Mouse (Mus musculus): ENCODE data around the gene Chd4. TPM values are rescaled to one million over a fixed set of nuclear protein-coding genes. Genes with fewer than 3 reads are reported as not detected.

Gene Chd4
- polyA plus RNA-seq, 1 experiment from 2014 or later: 123 TPM

DNA sequence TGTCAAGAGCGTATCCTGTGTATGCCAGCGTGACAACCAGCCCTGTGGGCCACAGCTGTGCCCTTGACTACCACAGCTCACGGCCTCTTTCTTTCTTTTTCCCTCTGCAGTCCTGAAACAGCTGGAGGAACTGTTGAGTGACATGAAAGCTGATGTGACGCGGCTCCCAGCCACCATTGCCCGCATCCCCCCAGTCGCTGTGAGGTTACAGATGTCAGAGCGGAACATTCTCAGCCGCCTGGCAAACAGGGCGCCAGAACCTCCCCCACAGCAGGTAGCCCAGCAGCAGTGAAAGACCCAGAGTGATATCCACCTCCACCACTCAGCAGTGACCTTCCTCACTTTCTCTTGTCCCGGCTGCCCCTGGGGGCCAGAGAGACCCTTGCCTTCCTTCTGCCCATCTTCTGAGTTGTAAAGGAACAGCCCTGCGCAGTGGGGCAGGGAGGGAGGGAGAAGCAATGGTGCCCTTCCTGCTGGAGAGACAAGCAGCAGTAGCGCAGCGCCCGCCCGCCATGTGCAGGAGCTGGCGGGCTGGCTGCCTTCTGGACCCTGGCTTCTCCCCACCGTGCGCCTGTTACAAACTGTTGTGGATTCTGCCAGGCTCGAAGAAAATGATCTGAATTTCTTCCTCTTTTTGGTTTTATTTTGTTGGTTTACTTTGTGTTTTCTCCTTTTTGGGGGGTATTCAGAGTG, 34.1 kb downstream of the Chd4 start:
- 85% methylated on average over 20 of the region's 20 CpGs for WGBS
- H3K27ac ChIP-seq: no peak overlapping the region
- no peaks in the 10 kb centered on the region for H3K27me3 ChIP-seq
- H3K4me3 ChIP-seq: no peak overlapping the region
- H3K36me3 ChIP-seq: peaks cover 71% of the 10 kb centered on the region
- no peak for ATAC-seq (ENCODE audit: low FRiP score)
- no peak overlapping the region for H3K4me2 ChIP-seq
- H3K9me3 ChIP-seq: no peaks in the 10 kb centered on the region
- H3K9ac ChIP-seq: no peak overlapping the region
- H3K4me1 ChIP-seq (replicated peaks): peaks cover 19% of the 10 kb centered on the region

DNA sequence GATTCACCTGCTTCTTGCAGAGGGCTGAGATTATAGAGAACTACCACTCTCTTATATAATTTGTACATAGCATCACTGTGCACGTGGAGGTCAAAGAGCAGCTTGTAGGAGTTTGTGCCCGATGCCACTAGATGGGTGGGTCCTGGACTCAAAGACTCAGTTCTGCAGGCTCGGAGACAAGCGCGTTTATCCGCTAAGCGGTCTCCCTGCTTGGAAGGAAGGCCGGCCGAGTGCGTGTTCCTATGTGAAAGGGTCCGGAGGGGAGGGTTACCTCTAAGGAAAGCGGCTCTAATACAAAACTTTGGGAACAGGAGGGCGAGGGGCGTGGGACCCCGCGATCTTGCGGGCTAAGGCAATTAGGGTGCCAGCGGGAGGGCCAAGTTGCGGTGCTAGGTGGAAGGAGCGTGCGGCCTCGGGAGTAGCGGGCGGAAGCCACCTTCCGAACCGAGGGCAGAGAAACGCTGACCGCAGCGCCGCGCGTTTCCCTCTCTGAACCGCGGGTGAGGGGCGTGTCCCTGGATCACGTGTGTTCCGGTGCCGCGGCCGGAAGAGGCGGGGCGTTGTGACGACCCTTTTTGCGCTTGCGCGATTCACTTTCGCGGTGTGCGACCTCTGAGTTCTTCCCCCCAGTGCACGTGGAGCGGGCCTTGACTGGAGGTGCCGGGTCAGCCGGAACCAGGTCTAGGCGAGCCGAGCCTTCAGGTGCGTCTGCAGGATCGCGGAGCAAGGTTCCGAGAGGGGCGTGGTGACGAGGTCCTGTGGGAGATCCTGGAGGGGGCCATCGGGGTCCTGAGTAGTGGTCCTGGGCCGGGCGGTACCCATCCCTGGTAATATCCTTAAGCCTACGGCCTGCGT, 35.7 kb downstream of the Chd4 start, which contains the start of gene Nop2:
Gene Nop2 (plus strand): TSS at position 608 of the 855 bp plus-strand sequence.
- H3K4me3 ChIP-seq: peak within 1 kb of the TSS; percentile 71
- peaks cover 19% of the 10 kb centered on the region for H3K4me1 ChIP-seq (replicated peaks)
- H3K9ac ChIP-seq: peak within 1 kb of the TSS; percentile 88
- H3K27me3 ChIP-seq: no peaks in the 10 kb centered on the region
- ATAC-seq (ENCODE audit: low FRiP score): peak; percentile 97
- peak within 1 kb of the TSS; percentile 86 for H3K27ac ChIP-seq
- H3K36me3 ChIP-seq: peaks cover 70% of the 10 kb centered on the region
- peak within 1 kb of the TSS; percentile 89 for H3K4me2 ChIP-seq
- H3K9me3 ChIP-seq: no peaks in the 10 kb centered on the region
- under 1% methylated on average over 66 of the region's 66 CpGs for WGBS

DNA sequence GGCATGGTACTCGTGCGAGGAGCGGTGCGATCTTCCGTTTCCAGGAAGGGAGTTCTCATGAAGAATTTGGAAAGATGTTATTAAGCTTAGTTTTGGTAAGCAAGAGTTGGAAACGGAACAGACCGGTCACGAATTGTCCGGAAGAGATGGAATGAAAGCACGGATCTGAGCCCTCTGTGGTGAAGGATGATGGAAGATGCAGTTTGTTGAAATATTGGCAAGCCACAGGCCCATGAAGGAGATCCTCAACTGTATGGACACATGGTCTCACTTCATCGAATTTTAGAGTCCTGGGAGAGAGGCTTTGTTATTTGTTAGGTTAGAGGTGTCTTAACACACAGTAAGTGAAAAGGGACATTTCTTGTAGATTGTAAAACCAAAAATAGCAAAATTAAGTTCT, 36.7 kb downstream of the Chd4 start:
- Histone ChIP-seq H3K4me2 (peak overlapping the region; percentile 89), H3K9me3 (no peaks in the 10 kb centered on the region), H3K4me1 (replicated peaks) (peaks cover 19% of the 10 kb centered on the region), H3K27ac (no peak overlapping the region), H3K9ac (peak overlapping the region; percentile 88), H3K36me3 (peaks cover 69% of the 10 kb centered on the region), H3K27me3 (no peaks in the 10 kb centered on the region), H3K4me3 (peak overlapping the region; percentile 71)
- 15% methylated on average over 11 of the region's 11 CpGs for WGBS
- no peak for ATAC-seq (ENCODE audit: low FRiP score)

DNA sequence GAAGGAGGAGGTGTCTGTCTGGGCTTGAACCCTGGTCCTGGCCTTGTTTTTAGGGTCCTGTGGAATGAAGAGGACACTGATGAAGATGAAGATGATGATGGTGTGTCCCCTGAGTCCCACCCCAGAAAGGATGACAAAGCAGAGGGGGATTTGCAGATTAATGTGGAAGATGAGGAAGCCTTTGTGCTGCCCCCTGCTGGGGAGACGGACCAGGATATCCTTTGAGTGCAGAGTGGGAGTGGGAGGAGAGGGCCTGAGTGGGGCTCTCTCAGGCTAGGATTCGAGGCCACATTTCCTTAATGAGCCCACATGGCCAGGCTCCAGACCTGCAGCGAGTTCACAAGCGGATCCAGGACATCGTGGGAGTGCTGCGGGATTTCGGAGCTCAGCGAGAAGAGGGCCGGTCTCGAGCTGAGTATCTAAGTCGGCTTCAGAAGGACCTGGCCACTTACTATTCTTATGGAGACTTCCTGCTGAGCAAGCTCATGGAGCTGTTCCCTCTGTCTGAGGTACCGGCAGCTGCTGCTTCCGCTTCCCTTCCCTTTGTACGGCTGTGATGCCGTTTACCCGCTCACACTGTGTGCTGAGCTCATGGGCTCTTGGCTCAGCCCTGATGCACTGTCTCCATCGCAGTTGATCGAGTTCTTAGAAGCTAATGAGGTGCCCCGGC, 41.4 kb downstream of the Chd4 start:
- H3K9ac ChIP-seq: 0 out of 2 replicates have a peak overlapping the region, but pooled peaks have one; percentile 1
- no peak overlapping the region for H3K4me3 ChIP-seq
- peaks cover 85% of the 10 kb centered on the region for H3K36me3 ChIP-seq
- no peaks in the 10 kb centered on the region for H3K27me3 ChIP-seq
- H3K27ac ChIP-seq: no peak overlapping the region
- ATAC-seq (ENCODE audit: low FRiP score): no peak
- no peaks in the 10 kb centered on the region for H3K9me3 ChIP-seq
- H3K4me2 ChIP-seq: no peak overlapping the region
- peaks cover 14% of the 10 kb centered on the region for H3K4me1 ChIP-seq (replicated peaks)
- WGBS: 90% methylated on average over 19 of the region's 19 CpGs

DNA sequence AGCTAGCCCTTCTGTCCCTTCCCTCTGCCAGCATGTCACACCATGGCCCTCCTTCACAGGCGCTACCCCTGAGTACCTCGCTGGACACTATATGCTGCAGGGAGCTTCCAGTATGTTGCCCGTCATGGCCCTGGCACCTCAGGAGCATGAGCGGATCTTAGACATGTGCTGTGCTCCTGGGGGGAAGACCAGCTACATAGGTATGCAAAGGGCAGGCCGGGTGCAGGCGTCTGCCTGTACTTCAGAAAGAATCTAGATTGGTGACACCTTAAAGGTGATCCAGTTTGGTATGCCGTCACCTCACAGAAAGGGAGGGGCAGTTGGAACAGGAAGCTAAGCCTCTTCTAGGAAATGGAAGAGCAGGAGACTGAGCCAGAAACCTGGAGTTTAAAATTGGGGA, 44.0 kb downstream of the Chd4 start:
- no peaks in the 10 kb centered on the region for H3K27me3 ChIP-seq
- peaks cover 5% of the 10 kb centered on the region for H3K4me1 ChIP-seq (replicated peaks)
- H3K4me2 ChIP-seq: no peak overlapping the region
- no peak overlapping the region for H3K27ac ChIP-seq
- 97% methylated on average over 7 of the region's 7 CpGs for WGBS
- H3K9ac ChIP-seq: no peak overlapping the region
- no peak overlapping the region for H3K4me3 ChIP-seq
- H3K9me3 ChIP-seq: no peaks in the 10 kb centered on the region
- ATAC-seq (ENCODE audit: low FRiP score): no peak
- H3K36me3 ChIP-seq: peaks cover 84% of the 10 kb centered on the region

DNA sequence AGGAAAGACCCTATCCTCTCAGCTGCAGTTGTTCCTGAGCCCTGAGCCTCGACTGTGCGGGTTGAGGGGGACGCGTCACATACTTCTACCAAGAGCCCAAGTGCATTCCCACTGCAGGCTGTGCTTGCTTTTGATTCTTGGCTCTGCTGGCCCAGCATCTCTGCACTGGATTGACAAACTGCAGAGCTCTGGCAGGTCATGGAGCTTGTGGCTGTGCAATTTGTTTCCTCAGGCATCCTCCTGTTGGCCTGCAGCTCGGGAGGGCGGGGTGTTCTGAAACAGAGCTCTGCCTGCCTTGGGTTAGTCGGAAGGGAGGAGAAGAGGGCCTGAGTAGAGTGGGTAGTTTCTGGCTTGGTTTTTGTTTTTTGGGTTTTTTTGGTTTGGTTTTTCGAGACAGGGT, 46.7 kb downstream of the Chd4 start:
- WGBS: 95% methylated on average over 8 of the region's 8 CpGs
- Histone ChIP-seq H3K9me3 (no peaks in the 10 kb centered on the region), H3K36me3 (peaks cover 60% of the 10 kb centered on the region), H3K4me1 (replicated peaks) (peaks cover 25% of the 10 kb centered on the region), H3K27ac (no peak overlapping the region), H3K4me2 (no peak overlapping the region), H3K4me3 (no peak overlapping the region), H3K9ac (no peak overlapping the region), H3K27me3 (no peaks in the 10 kb centered on the region)
- no peak for ATAC-seq (ENCODE audit: low FRiP score)

DNA sequence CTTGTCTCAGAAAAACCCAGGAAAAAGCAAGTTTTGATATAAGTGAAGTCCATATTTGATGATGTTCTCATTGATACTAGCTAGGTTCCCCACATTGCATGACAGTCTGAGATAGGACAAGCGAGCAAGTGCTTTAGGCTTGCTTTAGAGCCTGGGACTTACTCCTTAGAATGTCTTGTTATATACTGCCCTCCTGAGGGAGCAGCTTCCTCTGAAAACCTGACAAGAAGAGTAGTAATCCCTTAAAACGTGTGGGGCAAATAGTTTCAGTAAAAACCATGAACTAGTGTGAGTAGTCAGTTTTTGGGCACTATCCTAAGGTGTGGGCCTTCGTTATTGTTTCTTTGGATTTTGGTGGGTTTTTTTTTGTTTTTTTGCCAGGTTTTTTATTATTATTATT, 47.3 kb downstream of the Chd4 start:
- Histone ChIP-seq H3K27me3 (no peaks in the 10 kb centered on the region), H3K9ac (no peak overlapping the region), H3K4me1 (replicated peaks) (peaks cover 32% of the 10 kb centered on the region), H3K27ac (no peak overlapping the region), H3K4me3 (no peak overlapping the region), H3K36me3 (peaks cover 53% of the 10 kb centered on the region), H3K9me3 (no peaks in the 10 kb centered on the region), H3K4me2 (no peak overlapping the region)
- no peak for ATAC-seq (ENCODE audit: low FRiP score)
- 85% methylated on average over 3 of the region's 3 CpGs for WGBS

DNA sequence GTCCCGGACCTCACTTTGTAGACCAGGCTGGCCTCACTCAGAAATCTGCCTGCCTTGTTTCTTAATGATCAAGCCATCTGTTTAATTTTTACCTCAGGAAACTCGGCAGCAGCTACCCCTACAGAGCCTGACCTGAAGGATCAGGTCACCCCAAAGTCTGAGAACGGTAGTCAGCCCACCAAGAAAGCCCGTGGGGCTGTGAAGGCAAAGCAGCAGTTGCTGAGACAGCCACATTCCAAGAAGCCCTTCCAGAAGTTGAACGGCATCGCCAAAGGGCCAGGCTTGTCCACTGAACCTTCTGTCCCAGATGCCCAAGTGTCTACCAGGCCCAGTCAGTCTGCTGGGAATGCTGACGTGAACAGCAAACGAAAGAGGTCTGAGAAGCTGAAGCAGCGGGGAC, 48.1 kb downstream of the Chd4 start:
- H3K9ac ChIP-seq: no peak overlapping the region
- H3K27me3 ChIP-seq: no peaks in the 10 kb centered on the region
- WGBS: 86% methylated on average over 9 of the region's 9 CpGs
- no peak overlapping the region; the same call in 1 of the 2 replicates for H3K27ac ChIP-seq
- ATAC-seq (ENCODE audit: low FRiP score): no peak
- peaks cover 40% of the 10 kb centered on the region for H3K4me1 ChIP-seq (replicated peaks)
- H3K36me3 ChIP-seq: peaks cover 46% of the 10 kb centered on the region
- H3K4me2 ChIP-seq: no peak overlapping the region
- H3K9me3 ChIP-seq: no peaks in the 10 kb centered on the region
- H3K4me3 ChIP-seq: no peak overlapping the region

DNA sequence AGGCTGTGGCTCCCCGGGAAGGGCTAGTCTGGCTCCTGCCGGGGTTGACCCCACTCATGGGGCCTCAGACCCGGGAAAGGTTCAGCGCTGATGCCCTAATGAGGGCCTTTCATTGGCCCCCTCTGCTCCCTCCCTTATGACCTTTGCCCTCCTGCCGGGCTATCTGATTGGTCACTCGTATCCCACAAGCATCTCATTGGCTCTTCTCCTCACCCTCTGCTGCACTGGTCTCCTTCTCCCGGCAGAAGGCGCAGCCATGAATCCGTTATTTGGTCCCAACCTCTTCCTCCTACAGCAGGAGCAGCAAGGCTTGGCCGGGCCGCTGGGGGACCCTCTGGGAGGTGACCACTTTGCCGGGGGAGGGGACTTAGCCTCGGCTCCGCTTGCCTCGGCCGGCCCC, 49.2 kb downstream of the Chd4 start, which contains the start of gene Iffo1:
Gene Iffo1 (plus strand): TSS at position 241 of the 400 bp plus-strand sequence.
- H3K9ac ChIP-seq: peak within 1 kb of the TSS; percentile 97
- H3K4me3 ChIP-seq: peak within 1 kb of the TSS; percentile 90
- ATAC-seq (ENCODE audit: low FRiP score): peak; percentile 95
- H3K27me3 ChIP-seq: no peaks in the 10 kb centered on the region
- 0% methylated on average over 16 of the region's 16 CpGs for WGBS
- peak within 1 kb of the TSS; percentile 95 for H3K4me2 ChIP-seq
- H3K27ac ChIP-seq: peak within 1 kb of the TSS; percentile 95
- peaks cover 42% of the 10 kb centered on the region for H3K36me3 ChIP-seq
- H3K4me1 ChIP-seq (replicated peaks): peaks cover 49% of the 10 kb centered on the region
- no peaks in the 10 kb centered on the region for H3K9me3 ChIP-seq

DNA sequence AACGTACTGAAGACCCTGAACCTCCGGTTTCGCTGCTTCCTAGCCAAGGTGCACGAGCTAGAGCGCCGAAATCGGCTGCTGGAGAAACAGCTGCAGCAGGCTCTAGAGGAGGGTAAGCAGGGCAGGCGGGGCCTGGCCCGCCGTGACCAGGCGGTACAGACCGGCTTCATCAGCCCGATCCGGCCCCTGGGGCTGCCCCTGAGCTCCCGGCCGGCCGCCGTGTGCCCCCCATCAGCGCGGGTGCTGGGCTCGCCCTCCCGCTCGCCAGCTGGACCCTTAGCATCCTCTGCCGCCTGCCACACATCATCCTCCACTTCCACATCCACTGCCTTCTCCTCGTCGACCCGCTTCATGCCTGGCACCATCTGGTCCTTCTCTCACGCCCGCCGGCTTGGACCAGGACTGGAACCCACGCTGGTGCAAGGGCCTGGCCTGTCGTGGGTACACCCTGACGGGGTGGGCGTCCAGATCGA, 49.7 kb downstream of the Chd4 start:
- peak; percentile 79 for ATAC-seq (ENCODE audit: low FRiP score)
- Histone ChIP-seq H3K9me3 (no peaks in the 10 kb centered on the region), H3K4me1 (replicated peaks) (peaks cover 49% of the 10 kb centered on the region), H3K36me3 (peaks cover 38% of the 10 kb centered on the region), H3K4me3 (peak overlapping the region; percentile 90), H3K9ac (peak overlapping the region; percentile 97), H3K27me3 (no peaks in the 10 kb centered on the region), H3K27ac (peak overlapping the region; percentile 95), H3K4me2 (peak overlapping the region; percentile 95)
- WGBS: under 1% methylated on average over 31 of the region's 35 CpGs

DNA sequence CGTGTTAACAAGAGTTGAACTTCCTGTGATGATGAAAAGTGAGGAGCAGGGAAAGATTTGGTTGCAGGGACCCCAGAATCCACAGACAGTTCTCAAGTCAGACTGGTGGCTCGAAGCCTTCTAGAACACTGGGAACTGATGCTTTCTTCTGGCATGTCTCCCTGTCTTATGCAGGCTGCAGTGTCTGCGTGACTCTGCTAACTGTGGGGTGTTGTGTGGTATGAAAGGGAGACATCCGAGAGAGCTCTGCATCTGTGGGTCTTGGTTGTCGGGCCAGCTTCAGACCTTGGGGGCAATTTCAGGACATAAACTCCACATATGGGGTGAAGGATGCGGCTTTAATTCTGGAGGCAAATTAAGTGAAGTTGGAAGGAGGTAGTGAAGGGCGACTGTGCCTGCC, 50.4 kb downstream of the Chd4 start:
- WGBS: 50% methylated on average over 7 of the region's 7 CpGs
- Histone ChIP-seq H3K4me2 (peak overlapping the region; percentile 95), H3K27ac (no peak overlapping the region; the same call in 1 of the 2 replicates), H3K36me3 (peaks cover 33% of the 10 kb centered on the region), H3K27me3 (no peaks in the 10 kb centered on the region), H3K4me1 (replicated peaks) (peaks cover 49% of the 10 kb centered on the region), H3K9ac (peak overlapping the region; percentile 97), H3K9me3 (no peaks in the 10 kb centered on the region), H3K4me3 (peak overlapping the region; percentile 90)
- ATAC-seq (ENCODE audit: low FRiP score): no peak

DNA sequence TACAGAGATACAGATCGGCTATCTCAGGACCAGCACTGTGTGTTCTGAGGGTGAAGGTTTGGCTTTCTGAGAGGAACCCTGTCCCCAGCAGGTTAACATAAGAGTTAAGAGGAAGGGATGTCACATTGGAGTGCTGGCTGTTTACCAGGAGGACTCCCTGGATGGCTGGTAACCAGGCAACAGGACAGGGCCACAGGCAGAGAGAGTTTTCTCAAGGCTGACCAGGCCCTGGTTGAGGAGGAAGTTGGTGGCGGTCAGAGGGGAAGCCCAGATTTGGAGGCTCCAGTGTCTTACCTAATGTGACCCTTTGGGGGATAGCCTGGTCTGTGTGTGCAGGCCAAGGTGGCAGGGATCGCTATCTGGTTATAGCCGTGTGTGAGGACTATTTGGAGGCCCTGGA, 51.0 kb downstream of the Chd4 start:
- peak overlapping the region; percentile 90 for H3K4me3 ChIP-seq
- H3K9me3 ChIP-seq: no peaks in the 10 kb centered on the region
- whole genome bisulfite sequencing: 70% methylated on average over 4 of the region's 4 CpGs
- ATAC-seq (ENCODE audit: low FRiP score): no peak
- peak overlapping the region; percentile 97 for H3K9ac ChIP-seq
- H3K27ac ChIP-seq: peak overlapping the region; percentile 44
- peaks cover 32% of the 10 kb centered on the region for H3K36me3 ChIP-seq
- H3K27me3 ChIP-seq: no peaks in the 10 kb centered on the region
- H3K4me2 ChIP-seq: peak overlapping the region; percentile 95
- peaks cover 49% of the 10 kb centered on the region for H3K4me1 ChIP-seq (replicated peaks)
